In the genomic region with DNA sequence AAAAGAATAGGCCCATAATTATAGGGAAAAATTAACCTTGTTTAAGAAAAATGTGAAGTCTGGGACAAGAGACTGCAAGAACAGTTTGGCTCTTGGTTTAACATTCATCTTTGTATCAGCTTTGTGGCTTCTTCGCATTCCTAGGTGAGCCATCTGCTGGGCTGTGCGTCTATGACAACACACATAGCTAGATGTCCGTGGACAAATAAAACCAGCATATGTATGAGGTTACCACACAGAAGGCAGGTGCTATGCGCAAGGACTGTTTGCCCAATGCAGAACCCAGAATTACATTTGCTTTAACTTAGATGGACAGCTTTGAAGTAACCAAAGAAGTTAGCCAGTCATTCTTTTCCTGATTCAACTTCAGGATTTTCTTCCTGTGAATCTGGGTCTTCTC, we compare ENCODE assay signal across 20 mouse cellular contexts. TPM values are rescaled to one million over a fixed set of nuclear protein-coding genes. Genes with fewer than 3 reads are reported as not detected.
DNase-seq lines count a peak whose midpoint lies in the region; ATAC-seq and TF ChIP-seq lines count a peak whose summit lies in the region.
"Had no signal": no experiment of that assay in that cellular context is flagged by ENCODE, and none has a peak within 500 bp of the region (broad histone marks: within the 10 kb centered on the region; RNA-seq: fewer than 3 reads in every experiment).

No protein-coding gene starts in this region.

- H3K9me3 ChIP-seq in heart, embryonic 12.5 days (replicated peaks): no peaks in the 10 kb centered on the region
- no peaks in the 10 kb centered on the region for H3K9me3 ChIP-seq in intestine, postnatal 0 days (ENCODE audit: control insufficient read depth)
- no peaks in the 10 kb centered on the region for H3K9me3 ChIP-seq in intestine, embryonic 15.5 days
- no peaks in the 10 kb centered on the region for H3K9me3 ChIP-seq in midbrain, embryonic 14.5 days (ENCODE audit: control insufficient read depth, low read length)
- no peaks in the 10 kb centered on the region for H3K9me3 ChIP-seq in midbrain, embryonic 11.5 days (ENCODE audit: control insufficient read depth, low read length)
- H3K9me3 ChIP-seq: hindbrain, embryonic 15.5 days; limb, embryonic 12.5 days; midbrain, embryonic 12.5 days; neural tube, embryonic 15.5 days had no signal

- intact Hi-C loops in gastrocnemius, postnatal 14 days (cut with DNase I; ENCODE audit: low total_unique reads): no loop called here

- 74% methylated on average over 4 of the region's 4 CpGs for WGBS in heart, embryonic 12.5 days
- 62% methylated on average over 4 of the region's 4 CpGs for WGBS in intestine, postnatal 0 days
- 68% methylated on average over 4 of the region's 4 CpGs for WGBS in intestine, embryonic 15.5 days
- WGBS in midbrain, embryonic 14.5 days: 71% methylated on average over 4 of the region's 4 CpGs
- 84% methylated on average over 4 of the region's 4 CpGs for WGBS in midbrain, embryonic 11.5 days

- no peaks in the 10 kb centered on the region for H3K27me3 ChIP-seq in heart, embryonic 12.5 days (replicated peaks)
- no peaks in the 10 kb centered on the region for H3K27me3 ChIP-seq in intestine, postnatal 0 days (replicated peaks; ENCODE audit: control insufficient read depth, insufficient read depth, low read length)
- no peaks in the 10 kb centered on the region for H3K27me3 ChIP-seq in intestine, embryonic 15.5 days (replicated peaks)
- H3K27me3 ChIP-seq in midbrain, embryonic 14.5 days (ENCODE audit: control insufficient read depth, insufficient read depth, low read length): no peaks in the 10 kb centered on the region
- H3K27me3 ChIP-seq in midbrain, embryonic 11.5 days (ENCODE audit: control insufficient read depth, insufficient read depth, low read length): no peaks in the 10 kb centered on the region
- H3K27me3 ChIP-seq: hindbrain, embryonic 15.5 days; limb, embryonic 12.5 days; midbrain, embryonic 12.5 days; neural tube, embryonic 15.5 days had no signal

- no peak for ATAC-seq in heart, embryonic 12.5 days (ENCODE audit: insufficient number of reproducible peaks, low FRiP score)
- ATAC-seq in intestine, postnatal 0 days: no peak
- ATAC-seq in intestine, embryonic 15.5 days: no peak
- no peak for ATAC-seq in midbrain, embryonic 14.5 days (ENCODE audit: low FRiP score, low TSS enrichment)
- ATAC-seq in midbrain, embryonic 11.5 days (ENCODE audit: low FRiP score): no peak
- ATAC-seq: lung, postnatal 0 days had no signal

- H3K4me3 ChIP-seq in heart, embryonic 12.5 days: no peak overlapping the region
- H3K4me3 ChIP-seq in intestine, postnatal 0 days (ENCODE audit: low read depth, low read length): no peak overlapping the region
- no peak overlapping the region for H3K4me3 ChIP-seq in intestine, embryonic 15.5 days (replicated peaks)
- no peak overlapping the region for H3K4me3 ChIP-seq in midbrain, embryonic 14.5 days (replicated peaks; ENCODE audit: low read depth, low read length)
- H3K4me3 ChIP-seq in midbrain, embryonic 11.5 days (ENCODE audit: low read depth, low read length): no peak overlapping the region
- H3K4me3 ChIP-seq: hindbrain, embryonic 15.5 days; limb, embryonic 12.5 days; midbrain, embryonic 12.5 days; neural tube, embryonic 15.5 days had no signal

- no peak overlapping the region for H3K9ac ChIP-seq in heart, embryonic 12.5 days
- H3K9ac ChIP-seq in intestine, postnatal 0 days (ENCODE audit: low read depth, low read length): no peak overlapping the region
- no peak overlapping the region for H3K9ac ChIP-seq in intestine, embryonic 15.5 days
- no peak overlapping the region for H3K9ac ChIP-seq in midbrain, embryonic 14.5 days (replicated peaks; ENCODE audit: low read length)
- H3K9ac ChIP-seq in midbrain, embryonic 11.5 days (ENCODE audit: low read length): no peak overlapping the region
- H3K9ac ChIP-seq: hindbrain, embryonic 15.5 days; limb, embryonic 12.5 days; liver, embryonic 14.5 days; midbrain, embryonic 12.5 days; neural tube, embryonic 15.5 days had no signal

- peaks cover 3% of the 10 kb centered on the region; the same call in 1 of the 2 replicates for H3K36me3 ChIP-seq in heart, embryonic 12.5 days
- H3K36me3 ChIP-seq in intestine, postnatal 0 days (ENCODE audit: control insufficient read depth, insufficient read depth): no peaks in the 10 kb centered on the region
- H3K36me3 ChIP-seq in intestine, embryonic 15.5 days: no peaks in the 10 kb centered on the region
- no peaks in the 10 kb centered on the region for H3K36me3 ChIP-seq in midbrain, embryonic 14.5 days (ENCODE audit: control insufficient read depth, insufficient read depth, low read length)
- H3K36me3 ChIP-seq in midbrain, embryonic 11.5 days (ENCODE audit: control insufficient read depth, insufficient read depth, low read length): no peaks in the 10 kb centered on the region
- H3K36me3 ChIP-seq: hindbrain, embryonic 15.5 days; limb, embryonic 12.5 days; midbrain, embryonic 12.5 days; neural tube, embryonic 15.5 days had no signal

- peak overlapping the region; percentile 44; the same call in 1 of the 2 replicates for H3K27ac ChIP-seq in heart, embryonic 12.5 days (ENCODE audit: poor library complexity, severe bottlenecking)
- H3K27ac ChIP-seq in intestine, postnatal 0 days (ENCODE audit: low read depth, low read length): no peak overlapping the region
- no peak overlapping the region for H3K27ac ChIP-seq in intestine, embryonic 15.5 days
- H3K27ac ChIP-seq in midbrain, embryonic 14.5 days (replicated peaks; ENCODE audit: low read depth, low read length): no peak overlapping the region
- H3K27ac ChIP-seq in midbrain, embryonic 11.5 days (ENCODE audit: low read depth, low read length): no peak overlapping the region
- H3K27ac ChIP-seq: hindbrain, embryonic 15.5 days; limb, embryonic 12.5 days; liver, embryonic 14.5 days; midbrain, embryonic 12.5 days; neural tube, embryonic 15.5 days had no signal

- no peak for DNase-seq in heart, adult 18-20 months
- DNase-seq in midbrain, embryonic 14.5 days: peak; percentile 15
- DNase-seq in midbrain, embryonic 11.5 days (ENCODE audit: low spot score, missing footprints): no peak
- DNase-seq in gastrocnemius, postnatal 14 days: no peak
- DNase-seq: cerebellum, adult 2 months; cerebellum, postnatal 36 days; gastrocnemius, postnatal 25 days; heart, postnatal 14 days; kidney, adult 18-20 months; layer of hippocampus, adult 9-11 months; thymus, postnatal 25 days had no signal

- H3K4me2 ChIP-seq in heart, embryonic 12.5 days: no peak overlapping the region
- no peak overlapping the region for H3K4me2 ChIP-seq in intestine, postnatal 0 days (replicated peaks; ENCODE audit: low read depth)
- no peak overlapping the region for H3K4me2 ChIP-seq in intestine, embryonic 15.5 days (replicated peaks)
- H3K4me2 ChIP-seq in midbrain, embryonic 14.5 days (ENCODE audit: low read length): no peak overlapping the region
- H3K4me2 ChIP-seq in midbrain, embryonic 11.5 days: no peak overlapping the region
- H3K4me2 ChIP-seq: hindbrain, embryonic 15.5 days; limb, embryonic 12.5 days; midbrain, embryonic 12.5 days; neural tube, embryonic 15.5 days had no signal

- peaks cover 61% of the 10 kb centered on the region for H3K4me1 ChIP-seq in heart, embryonic 12.5 days (replicated peaks)
- 0 out of 2 replicates have a peak, but pooled peaks cover 4% of the 10 kb centered on the region for H3K4me1 ChIP-seq in intestine, postnatal 0 days (replicated peaks; ENCODE audit: control insufficient read depth, insufficient read depth, low read length)
- no peaks in the 10 kb centered on the region; the same call in 1 of the 2 replicates for H3K4me1 ChIP-seq in intestine, embryonic 15.5 days (replicated peaks)
- no peaks in the 10 kb centered on the region for H3K4me1 ChIP-seq in midbrain, embryonic 14.5 days (ENCODE audit: control insufficient read depth, insufficient read depth, low read length)
- no peaks in the 10 kb centered on the region; the same call in 1 of the 2 replicates for H3K4me1 ChIP-seq in midbrain, embryonic 11.5 days (ENCODE audit: control insufficient read depth, insufficient read depth, low read length)
- H3K4me1 ChIP-seq: hindbrain, embryonic 15.5 days; limb, embryonic 12.5 days; neural tube, embryonic 15.5 days had no signal

- peak; percentile 49 for TF ChIP-seq CTCF in intestine, postnatal 0 days (IDR thresholded peaks at IDR 0.05; ENCODE audit: low read depth)

RNA-seq across cellular contexts. Expression of gene Ppargc1a, which starts 26.7 kb away (rescaled TPM):
- 51.5 and 53.5 TPM in 2 replicates for polyA plus RNA-seq in heart, embryonic 12.5 days (2016; fragmentation: Nextera tagmentation; extraction: Ambion mirVana)
- total RNA-seq in heart, adult 18-20 months (2021): 100 to 1,000 TPM in 1 of 2 experiments, 10 to 100 TPM in 1; 99.6 to 126 TPM
- 8.1 and 8.3 TPM in 2 replicates for polyA plus RNA-seq in intestine, postnatal 0 days (2015; fragmentation: Nextera tagmentation; extraction: Ambion mirVana)
- 6.9 and 7.1 TPM in 2 replicates for polyA plus RNA-seq in intestine, embryonic 15.5 days (2015; fragmentation: Nextera tagmentation; extraction: Ambion mirVana)
- 13.0 and 13.7 TPM in 2 replicates for polyA plus RNA-seq in midbrain, embryonic 14.5 days (2014; fragmentation: Nextera tagmentation; extraction: Ambion mirVana)
- 2.6 and 3.3 TPM in 2 replicates for polyA plus RNA-seq in midbrain, embryonic 11.5 days (2014; fragmentation: Nextera tagmentation; extraction: Ambion mirVana)
- 10 to 100 TPM; 22.3 to 44.2 TPM for total RNA-seq in gastrocnemius, postnatal 14 days (2021)
